Mouse (Mus musculus): ENCODE data around the gene Helt. TPM values are rescaled to one million over a fixed set of nuclear protein-coding genes. Genes with fewer than 3 reads are reported as not detected.

Gene Helt
- total RNA-seq (2014; fragmentation: Nextera tagmentation): not detected in 2 replicates
- not detected in 2 replicates for total RNA-seq (2017)

DNA sequence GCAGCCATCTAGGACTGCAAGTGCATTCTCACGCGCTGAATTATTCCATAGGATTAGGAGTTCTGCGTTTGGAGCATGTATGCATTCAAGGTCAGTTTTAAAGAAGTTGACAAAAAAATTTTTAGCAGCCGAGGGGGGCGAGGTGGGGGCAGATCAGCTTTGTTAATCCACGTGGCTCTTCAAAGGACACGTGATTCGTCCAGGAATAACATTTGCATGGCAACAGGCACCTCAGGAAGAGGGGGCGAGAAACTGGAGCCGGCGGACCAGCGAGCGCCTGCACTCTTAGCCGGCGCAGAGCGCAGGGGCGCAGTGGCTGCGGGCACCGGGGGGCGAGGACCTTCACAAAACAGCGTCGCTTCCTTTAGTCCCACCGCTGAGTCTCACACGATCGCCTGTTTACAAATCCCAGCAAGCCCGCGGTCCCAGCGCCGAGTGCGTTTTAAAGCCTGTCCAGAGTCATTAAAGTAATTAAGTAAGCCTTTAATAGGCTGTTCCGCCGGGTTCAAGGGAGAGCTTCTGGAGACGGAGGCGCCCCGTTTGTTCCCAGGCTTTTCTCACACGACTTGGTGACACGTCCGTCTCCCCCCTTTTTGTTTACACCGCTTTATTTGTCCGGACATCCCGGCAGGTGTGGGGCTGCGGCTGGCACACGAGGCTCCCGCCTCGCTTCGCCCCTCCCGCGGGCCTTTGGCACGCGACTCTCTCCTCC is at the start of gene Helt:
Helt (minus strand) TSS at position 491 of the 712 bp plus-strand sequence.
- ATAC-seq (replicated peaks; ENCODE audit: low FRiP score, low TSS enrichment, poor library complexity, severe bottlenecking): no peak

DNA sequence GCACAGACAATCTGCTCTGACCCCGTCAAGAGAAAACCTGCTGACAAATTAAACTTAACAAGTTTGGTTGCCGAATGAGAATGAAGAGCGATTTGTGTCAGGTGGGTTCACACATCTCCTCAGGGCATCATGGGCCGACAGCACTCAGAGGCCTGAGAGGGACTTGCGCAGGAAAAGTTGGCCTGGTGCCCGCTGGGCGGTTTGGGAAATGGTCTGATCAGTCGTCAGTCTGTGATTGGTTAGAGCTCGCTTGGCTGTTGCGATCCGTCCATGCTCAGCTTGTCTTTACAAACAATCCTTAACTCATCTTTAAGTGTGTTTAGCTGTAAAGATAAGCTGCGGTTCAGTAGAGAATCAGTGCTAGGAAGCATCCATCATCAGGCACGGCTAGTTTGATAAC is 47.8 kb upstream of the Helt start:
- ATAC-seq (replicated peaks; ENCODE audit: low FRiP score, low TSS enrichment, poor library complexity, severe bottlenecking): no peak

DNA sequence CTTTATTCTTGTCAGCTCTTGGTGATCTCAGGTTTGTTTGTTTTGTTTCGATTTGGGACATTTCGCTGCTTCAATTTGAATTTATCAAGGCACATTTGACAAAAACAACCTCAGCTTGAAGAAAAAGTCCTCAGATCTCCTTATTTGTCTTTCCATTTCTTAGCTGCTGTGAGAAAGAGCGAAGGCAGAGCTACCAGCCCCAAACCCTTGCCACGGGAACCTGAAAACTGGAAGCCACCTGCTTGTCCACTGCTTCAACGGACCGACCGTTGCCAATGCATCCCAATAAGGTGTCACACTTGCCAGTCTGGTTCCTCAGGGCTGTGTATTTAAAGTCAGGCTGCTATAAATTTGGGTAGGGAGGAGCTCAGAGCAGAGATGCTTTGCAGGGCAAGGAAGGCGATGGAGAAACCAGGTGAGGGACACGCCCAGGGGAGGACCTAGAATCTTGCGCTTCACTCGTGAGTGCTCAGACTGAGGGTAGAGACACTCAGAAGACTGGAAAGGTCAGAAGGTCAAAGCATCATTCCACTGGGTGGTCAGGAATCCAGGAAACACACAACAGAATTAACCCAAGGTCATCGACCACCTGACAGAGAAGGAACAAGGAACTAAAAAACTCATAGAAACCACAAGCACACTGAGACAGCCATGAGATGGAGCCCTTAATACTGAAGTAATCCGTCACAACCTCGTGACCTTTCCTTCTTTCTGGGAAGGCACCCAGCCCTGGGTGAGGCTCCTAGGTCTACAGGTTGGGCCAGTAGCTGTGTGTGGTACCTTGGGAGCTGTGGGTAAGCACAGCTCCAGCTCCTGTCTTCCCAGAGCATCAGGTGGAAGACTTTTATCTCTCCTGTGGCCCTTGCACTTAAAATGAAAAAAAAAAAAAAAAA is 46.2 kb upstream of the Helt start:
- no peak for ATAC-seq (replicated peaks; ENCODE audit: low FRiP score, low TSS enrichment, poor library complexity, severe bottlenecking)

DNA sequence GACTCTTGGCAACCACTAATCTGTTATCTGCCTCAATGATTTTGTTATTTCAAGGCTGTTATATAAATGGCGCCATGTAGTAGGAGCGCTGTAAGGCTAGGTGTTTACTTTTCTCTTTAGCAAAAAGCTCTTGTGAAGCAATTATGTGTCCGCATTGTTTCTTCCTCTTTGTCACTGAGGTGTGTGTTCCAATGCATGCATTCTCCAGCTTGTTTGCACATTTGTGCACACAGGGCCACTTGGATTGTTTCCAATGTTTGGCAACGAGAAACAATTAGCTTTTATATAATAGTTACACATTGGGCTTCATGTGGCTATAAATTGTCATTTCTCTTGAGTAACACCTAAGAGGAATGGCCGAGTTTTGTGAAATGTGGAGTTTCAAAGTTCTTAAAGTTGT is 44.8 kb upstream of the Helt start:
- no peak for ATAC-seq (replicated peaks; ENCODE audit: low FRiP score, low TSS enrichment, poor library complexity, severe bottlenecking)

DNA sequence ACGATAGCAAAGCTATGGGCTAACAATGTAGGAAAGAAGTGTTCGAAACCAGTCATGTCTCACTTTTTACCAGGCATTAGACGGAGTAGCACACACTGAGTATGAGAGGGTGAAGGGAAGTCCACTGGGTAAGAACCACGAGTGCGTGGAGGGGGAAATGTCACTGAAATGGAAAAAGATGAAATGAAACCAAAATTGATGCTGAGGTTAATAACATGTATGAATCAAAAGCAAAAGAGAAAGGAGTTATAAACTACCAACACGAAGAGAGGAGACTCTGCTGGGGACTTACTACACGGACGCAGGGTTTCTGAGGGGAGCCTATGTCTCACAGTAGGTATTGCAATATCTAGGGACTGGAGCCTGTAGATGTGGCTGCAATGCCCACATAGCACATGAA is 41.9 kb upstream of the Helt start:
- no peak for ATAC-seq (replicated peaks; ENCODE audit: low FRiP score, low TSS enrichment, poor library complexity, severe bottlenecking)

DNA sequence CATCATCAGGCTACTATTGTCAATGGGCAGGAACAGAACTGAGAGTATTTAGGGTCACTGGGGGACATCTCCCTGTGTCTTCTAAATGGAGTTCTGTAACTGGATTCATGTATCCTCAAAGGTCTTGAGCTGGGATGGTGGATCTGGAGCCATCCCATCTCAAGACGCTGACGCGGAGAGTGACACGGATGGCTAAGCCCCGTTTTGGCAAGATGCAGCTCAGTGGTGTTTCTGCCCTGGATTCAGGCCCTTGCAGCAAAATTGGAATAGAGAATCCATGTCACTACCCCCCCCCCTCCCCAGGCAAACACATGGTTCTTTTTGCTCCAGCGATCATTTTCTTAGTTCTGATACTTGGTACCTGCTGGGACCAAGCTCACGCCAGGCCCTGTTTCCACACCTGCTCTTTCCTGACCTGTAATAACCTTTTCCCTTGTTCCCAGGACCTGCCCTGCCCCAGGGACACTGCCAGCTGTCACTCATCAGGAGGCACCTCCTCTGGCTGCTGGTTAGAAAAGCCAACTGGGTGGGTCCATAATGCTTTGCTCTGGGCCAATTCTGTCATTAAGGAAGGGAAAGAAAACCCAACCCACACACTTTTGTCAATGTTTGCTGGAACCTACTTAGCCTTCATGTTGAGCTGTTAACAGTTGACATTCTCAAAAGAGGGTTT is 38.1 kb upstream of the Helt start:
- ATAC-seq (replicated peaks; ENCODE audit: low FRiP score, low TSS enrichment, poor library complexity, severe bottlenecking): no peak

DNA sequence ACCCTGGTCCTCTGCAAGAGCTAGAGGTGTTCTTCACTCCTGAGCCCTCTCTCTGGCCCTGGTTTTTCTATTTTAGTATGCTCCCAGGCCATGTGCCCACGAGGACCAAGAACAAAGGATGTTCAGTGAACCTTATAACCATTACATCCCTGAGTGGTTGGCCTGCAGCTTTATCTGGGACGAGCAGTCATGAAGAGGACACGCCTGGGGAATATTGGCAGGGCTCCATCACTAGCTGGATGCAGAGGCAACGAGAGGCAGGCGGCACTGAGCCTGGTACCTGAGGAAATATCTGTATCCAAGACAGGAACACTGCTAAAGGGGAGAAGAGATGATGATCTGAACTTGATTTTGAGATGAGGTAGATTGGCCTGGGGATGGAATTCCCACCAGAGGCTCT is 37.3 kb upstream of the Helt start:
- peak; percentile 90 for ATAC-seq (replicated peaks; ENCODE audit: low FRiP score, low TSS enrichment, poor library complexity, severe bottlenecking)

DNA sequence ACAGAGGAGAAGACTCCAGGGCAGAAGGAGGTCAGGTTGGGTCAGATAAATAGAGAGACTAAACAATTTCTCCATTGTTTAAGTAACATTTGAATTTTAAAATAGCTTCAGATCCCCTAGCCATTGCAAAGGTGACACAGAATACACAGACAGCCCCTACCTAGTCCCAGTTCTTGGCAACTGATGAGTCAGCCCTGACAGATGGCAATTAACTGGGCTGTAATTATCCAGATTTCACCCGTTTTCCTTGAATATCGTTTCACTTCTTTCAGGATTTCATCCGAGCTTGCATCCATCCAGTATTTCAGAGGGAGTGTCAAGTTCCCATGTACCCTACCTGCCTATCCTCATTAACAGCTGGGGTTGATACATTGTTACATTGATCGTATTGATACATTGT is 34.9 kb upstream of the Helt start:
- no peak for ATAC-seq (replicated peaks; ENCODE audit: low FRiP score, low TSS enrichment, poor library complexity, severe bottlenecking)

DNA sequence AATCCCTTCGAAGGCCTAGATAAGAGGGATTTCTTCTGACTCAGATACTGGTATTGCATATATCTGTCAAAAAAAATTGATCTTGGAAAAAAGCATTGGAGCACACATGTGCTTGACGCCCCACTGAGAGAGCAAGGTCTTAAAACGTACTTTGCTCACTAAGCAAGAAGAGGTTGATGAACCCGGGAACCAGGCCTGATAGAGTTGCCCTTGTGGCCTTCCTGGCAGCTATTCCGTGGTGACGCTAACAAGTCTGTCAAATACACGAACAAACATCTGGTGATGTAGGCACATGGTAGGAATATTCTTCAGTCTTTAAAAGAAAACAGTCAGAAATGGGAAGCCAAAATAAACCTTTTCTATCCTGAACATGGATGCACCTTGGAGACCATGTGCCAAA is 32.8 kb upstream of the Helt start:
- ATAC-seq (replicated peaks; ENCODE audit: low FRiP score, low TSS enrichment, poor library complexity, severe bottlenecking): no peak

DNA sequence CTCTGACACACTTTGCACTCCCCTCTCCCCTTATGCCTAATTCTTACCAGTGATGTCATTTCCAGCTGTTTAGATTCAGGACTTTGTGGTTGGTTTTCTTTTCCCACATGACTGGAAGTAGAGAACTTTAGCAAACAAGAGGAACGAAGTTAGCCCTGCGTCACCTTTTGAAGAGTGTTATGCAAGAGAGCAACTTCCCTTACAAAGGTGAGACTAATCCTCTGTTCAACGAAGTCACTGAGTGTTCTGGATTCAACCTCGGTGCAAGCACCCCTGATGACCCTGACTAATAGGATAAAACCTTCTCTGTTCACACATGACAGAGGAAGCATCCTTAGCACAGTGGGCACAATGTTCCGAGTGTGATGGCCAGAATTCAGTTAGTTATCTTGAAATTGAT is 32.2 kb upstream of the Helt start:
- ATAC-seq (replicated peaks; ENCODE audit: low FRiP score, low TSS enrichment, poor library complexity, severe bottlenecking): no peak

DNA sequence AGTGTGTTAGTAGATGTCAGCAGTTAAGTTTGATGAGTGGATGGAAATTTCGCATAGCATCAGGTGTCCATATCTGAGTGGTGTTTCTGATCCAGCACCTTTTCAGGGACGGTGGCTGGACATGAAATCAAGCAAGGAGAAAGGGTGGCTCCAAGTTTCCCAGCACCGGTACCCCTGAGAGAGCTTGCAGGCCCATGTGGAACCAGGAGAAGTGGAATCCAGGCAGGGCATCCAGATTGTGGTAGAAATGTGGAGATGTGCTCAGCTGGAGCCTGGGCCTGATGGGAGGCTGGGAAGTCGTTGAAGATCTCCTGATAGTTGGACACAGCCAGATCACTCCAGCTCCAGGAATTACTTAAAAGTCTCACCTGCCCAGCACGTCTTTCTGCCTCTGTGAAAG is 30.2 kb upstream of the Helt start:
- ATAC-seq (replicated peaks; ENCODE audit: low FRiP score, low TSS enrichment, poor library complexity, severe bottlenecking): no peak

DNA sequence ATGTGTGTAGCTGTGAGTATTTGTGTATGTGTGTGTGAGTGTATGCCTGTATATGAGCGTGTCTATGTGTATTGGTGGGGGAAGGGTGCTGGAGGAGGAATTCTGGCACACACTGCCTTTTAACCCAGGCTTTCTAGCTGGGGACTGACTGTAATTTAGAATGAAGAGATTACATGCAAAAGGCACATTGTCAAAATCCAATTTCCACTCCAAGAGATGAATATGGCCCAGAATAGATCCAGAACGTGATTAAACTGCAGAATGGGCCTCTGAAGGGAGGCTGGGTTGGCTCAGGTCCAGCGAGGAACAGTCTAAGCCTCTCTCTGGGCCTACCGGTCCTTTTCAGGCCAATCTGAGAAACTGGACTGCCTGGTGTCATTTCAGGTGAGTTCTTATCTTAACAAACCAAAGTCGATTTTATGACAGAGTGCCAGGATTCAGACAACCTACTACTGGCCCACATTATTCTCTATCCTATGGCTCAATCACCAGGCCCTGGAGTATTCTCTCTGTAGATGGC is 29.3 kb upstream of the Helt start:
- 0 out of 2 replicates have a peak, but pooled peaks have one; percentile 44 for ATAC-seq (replicated peaks; ENCODE audit: low FRiP score, low TSS enrichment, poor library complexity, severe bottlenecking)

DNA sequence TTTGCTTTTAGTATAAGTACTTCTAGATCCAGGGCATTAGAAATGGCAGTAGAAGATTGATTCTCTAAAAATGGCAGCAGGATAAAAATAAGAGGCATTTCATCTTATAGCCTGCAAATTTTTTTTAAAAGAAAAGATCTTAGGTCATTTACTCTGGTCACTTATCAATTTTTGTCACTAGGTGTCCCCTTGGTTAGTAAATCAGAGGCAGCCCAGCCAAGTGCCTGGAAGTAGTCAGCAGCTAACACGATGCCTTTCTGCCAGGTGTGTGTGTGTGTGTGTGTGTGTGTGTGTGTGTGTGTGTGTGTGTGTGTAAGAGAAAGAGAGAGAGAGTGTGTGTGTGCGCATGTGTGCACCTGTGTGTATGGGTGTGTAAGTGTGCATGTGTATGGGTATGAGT is 28.4 kb upstream of the Helt start:
- ATAC-seq (replicated peaks; ENCODE audit: low FRiP score, low TSS enrichment, poor library complexity, severe bottlenecking): no peak

DNA sequence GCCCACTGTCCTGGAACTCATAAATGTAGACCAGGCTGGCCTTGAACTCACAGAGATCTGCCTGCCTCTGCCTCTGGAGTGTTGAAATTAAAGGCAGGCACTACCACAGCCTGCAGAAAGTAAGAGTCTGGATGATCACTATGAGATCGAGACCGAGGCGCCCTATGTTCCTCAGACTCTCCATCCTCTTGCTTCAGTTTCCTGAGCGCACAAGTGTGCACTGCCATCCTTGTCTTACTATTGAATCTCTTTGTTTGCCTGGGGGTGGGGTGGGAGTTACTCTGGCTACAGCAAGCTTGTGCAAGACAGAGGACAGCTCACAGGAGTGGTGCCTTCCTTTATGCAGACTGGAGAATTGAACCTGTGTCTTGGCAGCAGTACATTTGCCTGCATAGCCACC is 27.9 kb upstream of the Helt start:
- ATAC-seq (replicated peaks; ENCODE audit: low FRiP score, low TSS enrichment, poor library complexity, severe bottlenecking): no peak

DNA sequence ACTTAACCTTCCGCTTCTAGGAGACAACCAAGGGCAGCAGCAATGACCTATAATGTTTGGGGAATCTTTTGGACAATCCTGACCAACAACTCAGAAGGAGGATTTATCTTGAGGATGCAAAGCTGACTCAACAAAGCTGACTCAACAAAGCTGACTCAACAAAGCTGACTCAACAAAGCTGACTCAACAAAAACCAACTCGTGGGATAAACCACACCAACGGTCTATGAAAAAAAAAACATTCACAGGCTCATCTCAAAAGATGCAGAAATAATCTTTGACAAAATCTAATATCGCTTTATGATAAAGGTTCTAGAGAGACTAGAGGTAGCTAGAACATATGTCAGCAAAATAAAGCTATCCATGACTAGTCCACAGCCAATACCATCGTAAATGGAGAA is 24.3 kb upstream of the Helt start:
- ATAC-seq (replicated peaks; ENCODE audit: low FRiP score, low TSS enrichment, poor library complexity, severe bottlenecking): no peak

DNA sequence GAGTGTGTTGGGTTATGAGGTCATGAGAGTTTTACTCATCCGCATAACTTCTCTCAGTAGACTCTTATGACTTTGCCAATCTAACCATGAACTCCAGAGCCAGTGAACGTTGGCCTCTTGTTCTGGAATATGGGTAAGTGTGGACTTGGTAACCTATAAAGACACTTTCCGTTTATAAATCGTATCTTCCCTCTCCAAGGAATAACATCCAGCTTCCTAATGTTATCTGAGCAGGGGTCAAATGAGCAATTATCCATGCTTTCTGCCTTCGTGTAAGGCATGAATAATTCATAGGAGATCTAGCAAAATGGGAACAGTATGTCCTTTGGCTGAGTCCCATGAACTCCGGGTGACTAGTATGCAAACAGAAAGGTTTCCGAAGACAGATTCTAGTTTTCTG is 22.7 kb upstream of the Helt start:
- no peak for ATAC-seq (replicated peaks; ENCODE audit: low FRiP score, low TSS enrichment, poor library complexity, severe bottlenecking)

DNA sequence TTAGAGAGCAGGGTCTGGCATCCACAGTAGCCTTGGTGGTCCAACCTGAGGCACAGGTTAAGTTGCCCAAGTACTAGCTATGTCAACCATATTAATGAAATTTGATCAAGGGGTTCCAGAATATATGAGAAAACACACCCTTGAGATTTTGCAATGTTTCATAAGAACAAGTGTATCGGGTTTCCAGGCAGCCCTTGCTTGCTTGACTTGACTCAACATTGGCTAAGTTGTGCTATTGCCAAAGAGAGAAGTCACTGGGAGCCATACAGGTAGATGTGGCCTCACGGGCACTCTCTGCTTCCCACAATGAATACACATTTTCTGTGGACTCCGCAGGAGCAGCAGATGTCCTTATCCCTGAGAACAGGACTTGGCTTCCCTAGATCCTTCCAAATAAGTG is 19.3 kb upstream of the Helt start:
- ATAC-seq (replicated peaks; ENCODE audit: low FRiP score, low TSS enrichment, poor library complexity, severe bottlenecking): no peak

DNA sequence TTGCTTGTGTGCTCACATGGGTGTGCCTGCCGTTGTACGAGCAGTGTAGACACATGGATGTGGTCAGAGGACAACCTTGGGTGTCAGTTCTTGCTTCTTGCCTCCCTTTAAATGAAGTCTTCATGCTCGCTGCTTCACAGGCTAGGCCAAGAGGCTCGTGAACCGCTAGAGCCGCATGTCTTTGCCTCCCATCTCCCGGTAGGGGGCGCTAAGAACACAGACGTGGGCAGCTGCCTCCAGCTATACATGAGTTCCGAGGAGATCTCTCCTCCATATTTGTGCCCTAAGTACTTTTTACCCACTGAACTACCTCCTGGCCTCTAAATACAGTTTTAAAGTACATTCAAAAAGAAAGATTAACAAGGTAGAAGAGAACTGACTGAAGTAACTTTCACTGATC is 16.7 kb upstream of the Helt start:
- ATAC-seq (replicated peaks; ENCODE audit: low FRiP score, low TSS enrichment, poor library complexity, severe bottlenecking): peak; percentile 95

DNA sequence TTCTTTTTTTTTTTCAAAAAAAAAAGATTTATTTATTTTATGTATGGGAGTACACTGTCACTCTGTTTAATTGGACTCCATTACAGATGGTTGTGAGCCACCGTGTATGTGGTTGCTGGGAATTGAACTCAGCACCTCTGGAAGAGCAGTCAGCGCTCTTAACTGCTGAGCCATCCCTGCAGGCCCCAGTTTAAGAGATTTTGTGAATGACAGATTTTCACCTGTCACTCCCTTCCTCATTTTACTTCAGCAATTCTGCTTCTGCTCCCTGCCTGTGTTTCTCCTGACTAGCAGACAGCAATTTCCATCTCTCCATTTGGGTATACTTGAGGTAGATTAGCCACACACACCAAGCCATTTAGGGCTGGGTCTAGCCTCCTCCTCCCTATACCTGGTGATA is 13.7 kb upstream of the Helt start:
- no peak for ATAC-seq (replicated peaks; ENCODE audit: low FRiP score, low TSS enrichment, poor library complexity, severe bottlenecking)

DNA sequence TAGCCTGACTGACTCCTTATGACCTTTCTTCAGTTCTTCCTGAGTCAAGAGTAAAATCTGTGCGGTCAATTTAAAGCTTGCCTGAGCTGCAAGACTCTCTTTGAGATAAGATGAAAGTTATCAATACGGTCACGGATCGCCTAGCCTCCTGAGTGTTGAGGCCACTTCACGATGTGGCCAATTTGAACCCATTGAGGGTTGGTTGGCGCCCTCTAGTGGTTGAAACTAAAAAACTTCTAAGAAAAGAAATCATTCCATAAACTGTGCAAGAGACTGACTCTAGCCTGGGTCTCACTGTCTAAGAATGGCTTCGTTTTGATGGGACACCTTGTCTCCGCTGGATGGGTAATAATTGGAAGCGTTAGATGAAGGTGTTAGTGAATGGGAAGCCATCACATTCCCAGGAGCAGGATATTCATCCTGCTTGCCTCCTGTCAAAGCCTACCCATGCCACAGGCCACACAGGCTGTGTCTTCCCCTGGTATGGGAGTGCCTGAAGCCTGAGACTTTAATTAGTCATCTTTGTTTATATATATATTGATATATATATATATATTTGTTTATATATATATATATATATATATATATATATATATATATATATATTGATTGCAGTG is 11.4 kb upstream of the Helt start:
- peak; percentile 82 for ATAC-seq (replicated peaks; ENCODE audit: low FRiP score, low TSS enrichment, poor library complexity, severe bottlenecking)
